Mouse (Mus musculus) megakaryocyte, embryonic 14.5 days (primary cell): Measurements from ENCODE around the gene Pdcd4. TPM values are rescaled to one million over a fixed set of nuclear protein-coding genes. Genes with fewer than 3 reads are reported as not detected.
"Not testable (repeated sequence)": the region's sequence is repeated elsewhere in the genome, so short reads cannot be mapped to it uniquely, and the experiment has no call there.

Experiments used
- H3K27me3 ChIP-seq: replicated peaks from 2 replicates; pipeline ENCODE3; 2012; ENCODE audit warnings: inconsistent platforms
- H3K36me3 ChIP-seq: replicated peaks from 2 replicates; pipeline ENCODE3; 2012; ENCODE audit warnings: low read length, inconsistent platforms, mixed read lengths
- H3K4me1 ChIP-seq: 2 replicates; pipeline ENCODE4 v1.6.1; 2012; ENCODE audit warnings: inconsistent platforms
- H3K4me3 ChIP-seq: replicated peaks from 2 replicates; pipeline ENCODE3; 2012; ENCODE audit warnings: moderate library complexity, mild to moderate bottlenecking, inconsistent platforms
- H3K9me3 ChIP-seq: 2 replicates; pipeline ENCODE4 v1.6.1; 2012; ENCODE audit warnings: inconsistent platforms
- FLI1 ChIP-seq: IDR thresholded peaks from 2 replicates; pipeline ENCODE4 v1.6.1; 2012; ENCODE audit warnings: low read length, inconsistent platforms, mixed read lengths
- GATA1 ChIP-seq: IDR thresholded peaks from 3 replicates; pipeline ENCODE4 v1.6.1; 2012; ENCODE audit warnings: mixed read lengths, low read length, inconsistent platforms, borderline replicate concordance
- polyA plus RNA-seq: library from polyadenylated mRNA; stranded (reverse); fragments of >175 nt; gene quantifications from 2 replicates; pipeline ENCODE4 v1.2.3, GENCODE M21; 2012; ENCODE audit warnings: low replicate concordance; ENCODE audit not compliant: insufficient read depth

Pdcd4 gene
- polyA plus RNA-seq, 1 experiment, result 25.4 TPM

GRCm38 (mm10) chr19:53898970-53899900 lies 7.2 kb downstream of the Pdcd4 start:
- Histone ChIP-seq H3K27me3 (no peaks in the 10 kb centered on the region), H3K9me3 (no peaks in the 10 kb centered on the region), H3K4me3 (no peak overlapping the region), H3K36me3 (no peaks in the 10 kb centered on the region), H3K4me1 (peaks cover 38% of the 10 kb centered on the region)
- no peak for TF ChIP-seq GATA1
- TF ChIP-seq FLI1, result no peak

- H3K4me1 ChIP-seq, result peaks cover 34% of the 10 kb centered on the region
- TF ChIP-seq FLI1 (no peak), GATA1 (no peak)
Observed at GRCm38 (mm10) chr19:53899941-53900610, 8.0 kb downstream of the Pdcd4 start.

GRCm38 (mm10) chr19:53901931-53902738 lies 10.1 kb downstream of the Pdcd4 start:
- H3K36me3 ChIP-seq, result no peaks in the 10 kb centered on the region
- no peaks in the 10 kb centered on the region for H3K27me3 ChIP-seq
- no peaks in the 10 kb centered on the region for H3K9me3 ChIP-seq
- TF ChIP-seq GATA1 (no peak), FLI1 (no peak)
- peak overlapping the region; percentile 99 for H3K4me3 ChIP-seq
- H3K4me1 ChIP-seq, result peaks cover 52% of the 10 kb centered on the region

More at GRCm38 (mm10) chr19:53899941-53900610, 8.0 kb downstream of the Pdcd4 start:
- Histone ChIP-seq H3K36me3 (no peaks in the 10 kb centered on the region), H3K9me3 (no peaks in the 10 kb centered on the region), H3K4me3 (no peak overlapping the region), H3K27me3 (no peaks in the 10 kb centered on the region)

- no peaks in the 10 kb centered on the region for H3K27me3 ChIP-seq
- H3K36me3 ChIP-seq, result no peaks in the 10 kb centered on the region
- H3K4me3 ChIP-seq, result peak overlapping the region; percentile 99
- no peaks in the 10 kb centered on the region for H3K9me3 ChIP-seq
- peaks cover 59% of the 10 kb centered on the region for H3K4me1 ChIP-seq
- no peak for TF ChIP-seq FLI1
- no peak for TF ChIP-seq GATA1
Observed at GRCm38 (mm10) chr19:53902739-53903487, 10.9 kb downstream of the Pdcd4 start.

- Histone ChIP-seq H3K27me3 (no peaks in the 10 kb centered on the region), H3K36me3 (no peaks in the 10 kb centered on the region), H3K4me3 (peak overlapping the region; percentile 99), H3K9me3 (no peaks in the 10 kb centered on the region), H3K4me1 (peaks cover 62% of the 10 kb centered on the region)
- TF ChIP-seq FLI1 (no peak), GATA1 (no peak)
Observed at GRCm38 (mm10) chr19:53903507-53904321, 11.7 kb downstream of the Pdcd4 start.

- no peaks in the 10 kb centered on the region for H3K9me3 ChIP-seq
- peaks cover 54% of the 10 kb centered on the region for H3K4me1 ChIP-seq
- no peak for TF ChIP-seq GATA1
- TF ChIP-seq FLI1, result no peak
- H3K36me3 ChIP-seq, result peaks cover 10% of the 10 kb centered on the region
- H3K4me3 ChIP-seq, result peak overlapping the region; percentile 99
- H3K27me3 ChIP-seq, result no peaks in the 10 kb centered on the region
Observed at GRCm38 (mm10) chr19:53904833-53905480, 12.9 kb downstream of the Pdcd4 start.

- Histone ChIP-seq H3K4me1 (peaks cover 54% of the 10 kb centered on the region), H3K36me3 (peaks cover 22% of the 10 kb centered on the region), H3K27me3 (no peaks in the 10 kb centered on the region), H3K4me3 (peak overlapping the region; percentile 99), H3K9me3 (no peaks in the 10 kb centered on the region)
- TF ChIP-seq FLI1, result no peak
- no peak for TF ChIP-seq GATA1
Observed at GRCm38 (mm10) chr19:53906033-53906702, 14.1 kb downstream of the Pdcd4 start.

GRCm38 (mm10) chr19:53906703-53907070 lies 14.7 kb downstream of the Pdcd4 start:
- not testable (repeated sequence) for H3K27me3 ChIP-seq, H3K9me3 ChIP-seq
- H3K4me3 ChIP-seq, result peak overlapping the region; percentile 76
- H3K36me3 ChIP-seq, result peaks cover 26% of the 10 kb centered on the region
- peaks cover 53% of the 10 kb centered on the region for H3K4me1 ChIP-seq
